Mouse (Mus musculus): Measurements from ENCODE around the gene Aldh1a2.

GRCm38 (mm10) chr9:71270205-71270604 lies 54.6 kb downstream of the Aldh1a2 start:
- TF ChIP-seq FLI1 (IDR thresholded peaks at IDR 0.05; ENCODE audit: low read length) = no peak
- no peak for TF ChIP-seq GATA1 (IDR thresholded peaks at IDR 0.05; ENCODE audit: borderline replicate concordance, low read length)
